Mouse (Mus musculus) gastrocnemius, adult 2 months (tissue): ENCODE results near the gene Prkacb. TPM values are rescaled to one million over a fixed set of nuclear protein-coding genes. Genes with fewer than 3 reads are reported as not detected.
"Not testable (repeated sequence)": the region's sequence is repeated elsewhere in the genome, so short reads cannot be mapped to it uniquely, and the experiment has no call there.

Source experiments
- DNase-seq: peaks from one replicate; pipeline ENCODE4 v3.0.0; 2022
- H3K27ac ChIP-seq: fragments of 200-600 bp; 2 replicates; pipeline ENCODE4 v1.8.1; 2022; ENCODE audit warnings: mild to moderate bottlenecking
- H3K4me3 ChIP-seq: fragments of 200-600 bp; 2 replicates; pipeline ENCODE4 v1.8.1; 2022; ENCODE audit warnings: mild to moderate bottlenecking, moderate library complexity
- CTCF ChIP-seq: fragments of 200-600 bp; IDR thresholded peaks from 2 replicates; pipeline ENCODE4 v1.8.1; 2022; ENCODE audit warnings: antibody characterized with exemption, mild to moderate bottlenecking, moderate library complexity
- intact Hi-C: fragments of 180-260 bp; cut with DNase I; formaldehyde crosslinking; loops from one replicate; pipeline ENCODE4 v1.15.1; 2025
- total RNA-seq, 2 experiments: library from RNA; stranded (reverse); gene quantifications; 2 replicates each; pipeline ENCODE4 v1.2.3; 2021

Gene Prkacb
- total RNA-seq, 2 experiments from 2014 or later: 44.3 to 45.4 TPM

GRCm38 (mm10) chr3:146769940-146770659 is 42.7 kb downstream of the Prkacb start:
- TF ChIP-seq CTCF: no peak
- intact Hi-C loops: no loop called here
- H3K27ac ChIP-seq: peak overlapping the region; percentile 43; the same call in 1 of the 2 replicates
- no peak for DNase-seq
- peak overlapping the region; percentile 47 for H3K4me3 ChIP-seq

GRCm38 (mm10) chr3:146769569-146769939 is 43.2 kb downstream of the Prkacb start:
- Histone ChIP-seq H3K27ac (no peak overlapping the region), H3K4me3 (peak overlapping the region; percentile 47)
- intact Hi-C loops: no loop called here
- no peak for DNase-seq
- TF ChIP-seq CTCF: no peak

- DNase-seq: no peak
- Histone ChIP-seq H3K4me3 (no peak overlapping the region), H3K27ac (no peak overlapping the region)
- TF ChIP-seq CTCF: no peak
- intact Hi-C loops: no loop called here
Measured at GRCm38 (mm10) chr3:146768921-146769320, 43.9 kb downstream of the Prkacb start.

GRCm38 (mm10) chr3:146768360-146768759 is 44.4 kb downstream of the Prkacb start:
- TF ChIP-seq CTCF: no peak
- DNase-seq: no peak
- intact Hi-C loops: no loop called here
- Histone ChIP-seq H3K27ac (no peak overlapping the region), H3K4me3 (no peak overlapping the region)

- H3K4me3 ChIP-seq: peak overlapping the region; percentile 36
- peak overlapping the region; percentile 54; the same call in 1 of the 2 replicates for H3K27ac ChIP-seq
- TF ChIP-seq CTCF: no peak
- intact Hi-C loops: no loop called here
- DNase-seq: no peak
Measured at GRCm38 (mm10) chr3:146766701-146767181, 46.0 kb downstream of the Prkacb start.

- DNase-seq: no peak
- TF ChIP-seq CTCF: no peak
- intact Hi-C loops: no loop called here
- Histone ChIP-seq H3K27ac (peak overlapping the region; percentile 54; the same call in 1 of the 2 replicates), H3K4me3 (peak overlapping the region; percentile 36)
Measured at GRCm38 (mm10) chr3:146766071-146766605, 46.7 kb downstream of the Prkacb start.

- Histone ChIP-seq H3K4me3 (no peak overlapping the region), H3K27ac (no peak overlapping the region)
- TF ChIP-seq CTCF: no peak
- intact Hi-C loops: no loop called here
- no peak for DNase-seq
Measured at GRCm38 (mm10) chr3:146764871-146765529, 47.8 kb downstream of the Prkacb start.

- DNase-seq, intact Hi-C loops, H3K27ac ChIP-seq, H3K4me3 ChIP-seq: not testable (repeated sequence)
Measured at GRCm38 (mm10) chr3:146763054-146763453, 49.7 kb downstream of the Prkacb start.

GRCm38 (mm10) chr3:146761276-146761675 is 51.5 kb downstream of the Prkacb start:
- intact Hi-C loops: no loop called here
- DNase-seq: no peak
- Histone ChIP-seq H3K27ac (no peak overlapping the region), H3K4me3 (no peak overlapping the region)
- TF ChIP-seq CTCF: no peak

GRCm38 (mm10) chr3:146757970-146758960 is 54.5 kb downstream of the Prkacb start:
- no peak for TF ChIP-seq CTCF
- Histone ChIP-seq H3K27ac (no peak overlapping the region), H3K4me3 (no peak overlapping the region)
- intact Hi-C loops: no loop called here
- DNase-seq: no peak

GRCm38 (mm10) chr3:146754270-146754669 is 58.5 kb downstream of the Prkacb start:
- Histone ChIP-seq H3K4me3 (no peak overlapping the region), H3K27ac (no peak overlapping the region)
- intact Hi-C loops: no loop called here
- TF ChIP-seq CTCF: no peak
- DNase-seq: no peak

- intact Hi-C loops: no loop called here
- no peak for DNase-seq
- Histone ChIP-seq H3K4me3 (no peak overlapping the region), H3K27ac (no peak overlapping the region)
- TF ChIP-seq CTCF: no peak
Measured at GRCm38 (mm10) chr3:146741564-146742202, 71.1 kb downstream of the Prkacb start.
